Comparison of ENCODE assay signal across 12 mouse cellular contexts in the genomic region with DNA sequence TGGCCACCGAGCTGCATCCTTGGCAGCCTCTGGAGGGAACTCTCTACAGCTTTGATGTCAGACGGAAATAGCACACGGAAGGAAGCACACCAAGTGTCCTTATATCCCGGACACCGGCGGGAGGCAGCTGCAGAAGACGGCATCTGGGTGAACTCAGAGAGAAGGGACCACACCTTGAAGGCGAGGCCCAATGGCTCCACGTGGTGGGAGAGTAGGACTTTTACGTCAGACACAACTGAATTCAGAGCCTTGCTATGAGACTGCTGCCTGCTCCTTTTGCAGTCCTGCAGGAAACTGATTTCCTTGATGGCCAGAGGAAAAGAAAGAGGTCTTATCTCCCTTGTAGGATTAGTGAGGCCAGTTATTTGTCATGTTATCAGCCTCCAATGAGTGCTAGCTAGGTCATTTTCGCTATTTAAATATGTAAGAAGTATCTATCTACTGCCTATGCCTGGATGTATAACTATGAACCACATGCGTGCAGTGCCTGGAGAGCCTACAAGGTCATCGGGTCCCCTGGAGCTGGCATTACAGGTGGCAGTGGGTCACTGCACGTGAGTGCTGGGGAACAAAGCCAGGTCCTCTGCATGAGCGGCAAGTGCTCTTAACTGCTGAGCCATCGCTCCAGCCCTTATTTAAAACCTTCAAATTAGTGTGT.
"Had no signal": no experiment of that assay in that cellular context is flagged by ENCODE, and none has a peak within 500 bp of the region (broad histone marks: within the 10 kb centered on the region; RNA-seq: fewer than 3 reads in every experiment).

No protein-coding gene starts in this region.

- H3K9me3 ChIP-seq: kidney, embryonic 15.5 days; liver, embryonic 15.5 days; midbrain, embryonic 12.5 days had no signal

- H3K9ac ChIP-seq: kidney, embryonic 15.5 days; liver, embryonic 15.5 days; lung, embryonic 14.5 days; midbrain, embryonic 12.5 days had no signal

- H3K36me3 ChIP-seq: liver, embryonic 15.5 days had no signal

- H3K27me3 ChIP-seq: kidney, embryonic 15.5 days; liver, embryonic 15.5 days; midbrain, embryonic 12.5 days had no signal

- H3K4me3 ChIP-seq: kidney, embryonic 15.5 days; left cerebral cortex, adult 2 months; liver, embryonic 15.5 days; megakaryocyte, embryonic 14.5 days; midbrain, embryonic 12.5 days had no signal

- H3K4me1 ChIP-seq: liver, embryonic 15.5 days; midbrain, embryonic 12.5 days had no signal

- H3K4me2 ChIP-seq: kidney, embryonic 15.5 days; liver, embryonic 15.5 days; lung, embryonic 14.5 days; midbrain, embryonic 12.5 days had no signal

- H3K27ac ChIP-seq: kidney, embryonic 15.5 days; left cerebral cortex, adult 2 months; liver, embryonic 15.5 days; macrophage; midbrain, embryonic 12.5 days had no signal

- DNase-seq: kidney, adult 18-20 months; kidney, postnatal 25 days; lung, embryonic 14.5 days; lung, postnatal 14 days; thymus, adult 18-20 months; thymus, postnatal 14 days had no signal
